Mouse (Mus musculus) liver, embryonic 12.5 days (tissue): ENCODE results near the gene Pip4k2c. TPM values are rescaled to one million over a fixed set of nuclear protein-coding genes. Genes with fewer than 3 reads are reported as not detected.

ENCODE experiments used
- ATAC-seq: fragments of 200-750 bp; cut with Nextera tagmentation; 2 replicates; pipeline ENCODE4 v1.8.0; 2017; ENCODE audit warnings: moderate number of reproducible peaks, mild to moderate bottlenecking, moderate library complexity
- H3K27ac ChIP-seq: fragments of 300-500 bp; sonication (generic); 2 replicates; pipeline ENCODE4 v1.5.1; 2016; ENCODE audit warnings: mild to moderate bottlenecking
- H3K27me3 ChIP-seq: fragments of 300-500 bp; sonication (generic); replicated peaks from 2 replicates; pipeline ENCODE4 v1.6.1; 2016; ENCODE audit warnings: mild to moderate bottlenecking, moderate library complexity
- H3K36me3 ChIP-seq: fragments of 300-500 bp; sonication (generic); 2 replicates; pipeline ENCODE4 v1.6.1; 2016; ENCODE audit warnings: mild to moderate bottlenecking, moderate library complexity
- H3K4me1 ChIP-seq: fragments of 300-500 bp; sonication (generic); 2 replicates; pipeline ENCODE4 v1.6.1; 2016
- H3K4me2 ChIP-seq: fragments of 300-500 bp; sonication (generic); 2 replicates; pipeline ENCODE4 v1.6.1; 2016; ENCODE audit warnings: mild to moderate bottlenecking, moderate library complexity
- H3K4me3 ChIP-seq: fragments of 300-500 bp; sonication (generic); 2 replicates; pipeline ENCODE4 v1.5.1; 2016; ENCODE audit warnings: mild to moderate bottlenecking, moderate library complexity
- H3K9ac ChIP-seq: fragments of 300-500 bp; sonication (generic); 2 replicates; pipeline ENCODE4 v1.6.1; 2016; ENCODE audit warnings: mild to moderate bottlenecking, moderate library complexity
- H3K9me3 ChIP-seq: fragments of 300-500 bp; sonication (generic); replicated peaks from 2 replicates; pipeline ENCODE4 v1.6.1; 2016; ENCODE audit warnings: mild to moderate bottlenecking, moderate library complexity
- WGBS: fragments of 180-500 bp; shearing (Covaris S2); methylation state at CpG from one replicate; pipeline ENCODE4 v1.1.7; 2016; ENCODE audit not compliant: insufficient replicate concordance; 5-methylcytosine and 5-hydroxymethylcytosine counted together
- polyA plus RNA-seq: library from polyadenylated mRNA; unstranded; fragments of >200 nt; fragmentation: Nextera tagmentation; extraction: Ambion mirVana; gene quantifications from 2 replicates; pipeline ENCODE4 v1.2.1, GENCODE M21; 2016

Gene Pip4k2c
- polyA plus RNA-seq, 1 experiment from 2014 or later, result 44.7 TPM

DNA sequence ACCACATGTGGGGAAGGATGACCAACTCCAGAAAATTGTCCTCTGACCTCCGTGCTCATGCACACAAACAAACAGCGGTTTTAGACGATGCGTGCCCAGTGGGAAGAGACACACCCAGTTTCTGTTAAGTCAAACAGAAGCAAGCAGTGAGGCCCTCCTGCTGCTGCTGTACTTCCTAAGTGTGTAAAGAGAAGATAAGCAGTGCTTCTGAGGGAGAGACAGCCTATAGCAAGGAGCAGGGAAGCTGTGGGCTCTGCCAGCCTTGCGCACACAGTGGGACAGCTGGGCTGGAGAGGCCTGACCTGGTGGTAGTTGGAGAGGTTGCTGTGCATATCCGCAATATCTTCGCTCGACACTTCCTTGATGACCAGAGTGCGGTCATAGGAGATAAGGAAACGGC lies 6.0 kb downstream of the Pip4k2c start:
- ATAC-seq, result peak; percentile 93
- Histone ChIP-seq H3K9ac (peak overlapping the region; percentile 72), H3K36me3 (peaks cover 93% of the 10 kb centered on the region), H3K27ac (peak overlapping the region; percentile 99), H3K27me3 (no peaks in the 10 kb centered on the region), H3K9me3 (no peaks in the 10 kb centered on the region), H3K4me2 (peak overlapping the region; percentile 71), H3K4me1 (peaks cover 91% of the 10 kb centered on the region), H3K4me3 (peak overlapping the region; percentile 43)
- 15% methylated on average over 10 of the region's 10 CpGs for WGBS

DNA sequence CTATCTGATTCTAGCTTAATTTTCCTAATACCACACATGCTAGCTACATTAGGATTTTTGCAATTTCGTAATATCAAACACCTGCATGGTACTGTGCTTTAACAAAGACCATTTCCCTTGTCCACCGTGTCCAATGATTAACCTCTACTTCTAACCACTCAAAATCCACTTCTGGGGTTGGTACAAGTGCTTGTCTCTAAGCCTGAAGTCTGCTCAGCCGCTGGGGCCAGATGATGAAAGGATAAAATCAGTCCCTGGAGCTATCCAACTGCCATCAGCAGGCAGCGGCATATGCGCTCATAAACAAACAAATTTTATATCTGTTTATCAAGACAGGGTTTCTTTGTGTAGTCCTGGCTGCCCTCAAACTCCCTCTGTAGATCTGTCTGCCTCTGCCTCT lies 6.8 kb downstream of the Pip4k2c start:
- WGBS, result 32% methylated on average over 5 of the region's 5 CpGs
- Histone ChIP-seq H3K36me3 (peaks cover 98% of the 10 kb centered on the region), H3K4me1 (peaks cover 90% of the 10 kb centered on the region), H3K9me3 (no peaks in the 10 kb centered on the region), H3K9ac (peak overlapping the region; percentile 72), H3K4me3 (peak overlapping the region; percentile 43), H3K27ac (peak overlapping the region; percentile 99), H3K27me3 (no peaks in the 10 kb centered on the region), H3K4me2 (peak overlapping the region; percentile 71)
- peak; percentile 5 for ATAC-seq

DNA sequence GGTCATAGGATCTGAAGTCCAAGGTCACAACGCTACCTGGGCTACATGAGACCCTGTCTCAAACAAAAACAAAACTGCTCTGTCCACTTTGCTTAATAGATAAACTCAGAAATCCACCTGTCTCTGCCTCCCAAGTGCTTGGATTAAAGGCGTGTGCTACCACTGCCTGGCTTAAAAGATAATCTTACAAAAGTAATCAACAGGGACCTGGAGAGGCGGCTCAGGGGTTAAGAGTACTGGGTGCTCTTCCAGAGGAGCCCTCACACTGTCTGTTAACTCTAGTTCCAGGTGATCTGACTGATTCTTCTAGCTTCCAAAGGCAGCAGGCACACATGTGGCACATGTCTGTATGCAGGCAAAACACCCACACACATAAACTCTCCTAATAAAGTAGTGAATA lies 8.3 kb downstream of the Pip4k2c start:
- H3K4me3 ChIP-seq, result peak overlapping the region; percentile 24

DNA sequence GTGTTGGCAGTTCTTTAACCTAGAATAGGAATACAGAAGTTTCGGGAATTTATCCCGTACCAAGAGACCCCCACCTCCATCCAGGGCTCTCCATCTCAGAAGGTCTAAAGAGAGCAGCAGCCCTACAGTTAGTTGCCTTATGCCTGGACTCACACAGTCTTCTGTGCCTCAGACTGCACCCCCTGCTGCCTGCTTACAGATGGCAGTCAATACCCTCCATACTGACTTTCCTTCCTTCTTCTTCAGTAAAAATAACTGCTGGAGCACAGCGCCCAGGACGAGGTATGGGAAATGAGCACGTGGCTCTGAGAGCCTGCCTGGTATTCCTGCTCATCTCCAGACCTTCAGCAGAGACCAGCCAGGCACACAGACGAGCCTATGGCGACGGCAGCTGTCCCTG lies 11.1 kb downstream of the Pip4k2c start:
- no peak overlapping the region for H3K4me2 ChIP-seq
- H3K4me3 ChIP-seq, result no peak overlapping the region
- H3K9ac ChIP-seq, result no peak overlapping the region
- ATAC-seq, result no peak
- no peaks in the 10 kb centered on the region for H3K27me3 ChIP-seq
- H3K9me3 ChIP-seq, result no peaks in the 10 kb centered on the region
- peaks cover 76% of the 10 kb centered on the region for H3K4me1 ChIP-seq
- peak overlapping the region; percentile 62; the same call in 1 of the 2 replicates for H3K27ac ChIP-seq
- H3K36me3 ChIP-seq, result peaks cover 82% of the 10 kb centered on the region
- 76% methylated on average over 8 of the region's 8 CpGs for WGBS

More for the DNA sequence above, 8.3 kb downstream of the Pip4k2c start:
- peak overlapping the region; percentile 71 for H3K4me2 ChIP-seq
- no peaks in the 10 kb centered on the region for H3K27me3 ChIP-seq
- H3K4me1 ChIP-seq, result peaks cover 85% of the 10 kb centered on the region
- 34% methylated on average over 3 of the region's 3 CpGs for WGBS
- peak overlapping the region; percentile 99 for H3K27ac ChIP-seq
- peaks cover 99% of the 10 kb centered on the region for H3K36me3 ChIP-seq
- ATAC-seq, result peak; percentile 83
- peak overlapping the region; percentile 72 for H3K9ac ChIP-seq
- H3K9me3 ChIP-seq, result no peaks in the 10 kb centered on the region

DNA sequence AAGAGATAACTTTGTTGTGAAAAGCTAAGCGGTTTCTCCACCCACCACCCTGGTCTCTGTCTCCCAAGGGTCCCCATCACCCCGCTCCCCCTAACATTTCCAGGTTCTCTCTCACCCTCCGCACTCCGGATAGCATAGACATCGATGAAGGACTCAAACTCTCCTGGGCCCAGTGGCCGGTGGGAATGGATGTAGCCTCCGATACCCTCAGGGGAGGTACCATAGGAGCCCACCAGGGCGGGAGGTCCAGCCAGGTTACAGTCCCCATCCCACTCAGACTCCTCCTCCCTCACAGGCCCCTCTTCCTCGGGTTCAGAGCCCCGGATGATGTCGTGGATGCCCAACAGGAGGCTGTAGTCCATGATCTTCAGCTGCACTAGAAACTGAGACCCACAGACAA lies 11.9 kb downstream of the Pip4k2c start:
- WGBS, result 88% methylated on average over 11 of the region's 11 CpGs
- no peak overlapping the region for H3K4me2 ChIP-seq
- ATAC-seq, result no peak
- no peaks in the 10 kb centered on the region for H3K27me3 ChIP-seq
- peaks cover 74% of the 10 kb centered on the region for H3K36me3 ChIP-seq
- H3K4me1 ChIP-seq, result peaks cover 74% of the 10 kb centered on the region
- peak overlapping the region; percentile 62; the same call in 1 of the 2 replicates for H3K27ac ChIP-seq
- peak overlapping the region; percentile 42; the same call in 1 of the 2 replicates for H3K9ac ChIP-seq
- no peak overlapping the region for H3K4me3 ChIP-seq
- H3K9me3 ChIP-seq, result no peaks in the 10 kb centered on the region

DNA sequence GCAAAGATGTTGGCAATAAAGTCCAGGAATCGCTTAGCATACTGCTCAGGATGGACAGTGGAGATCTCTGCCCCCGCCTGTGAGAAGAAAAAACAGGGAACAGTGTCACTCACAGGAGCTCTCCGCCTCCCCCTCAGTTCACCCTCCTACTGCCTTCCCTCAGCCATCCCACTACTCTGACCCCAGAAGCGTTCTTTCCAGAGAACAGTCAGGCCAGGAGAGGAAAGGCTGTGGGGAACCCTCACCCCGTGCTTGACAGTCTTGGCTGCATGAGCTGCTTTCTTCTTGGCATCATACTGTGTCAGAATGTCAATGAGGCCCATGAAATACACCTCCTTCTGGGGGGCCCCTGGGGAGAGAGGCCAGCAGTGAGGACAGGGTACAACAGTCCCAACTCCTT lies 12.3 kb downstream of the Pip4k2c start:
- Histone ChIP-seq H3K9ac (peak overlapping the region; percentile 42; the same call in 1 of the 2 replicates), H3K4me2 (no peak overlapping the region), H3K4me3 (no peak overlapping the region), H3K27me3 (no peaks in the 10 kb centered on the region), H3K4me1 (peaks cover 74% of the 10 kb centered on the region), H3K36me3 (peaks cover 71% of the 10 kb centered on the region), H3K9me3 (no peaks in the 10 kb centered on the region), H3K27ac (peak overlapping the region; percentile 30)
- WGBS, result 80% methylated on average over 5 of the region's 5 CpGs
- no peak for ATAC-seq

GRCm38 (mm10) chr10:127198492-127198891 lies 12.9 kb downstream of the Pip4k2c start:
- H3K4me1 ChIP-seq, result peaks cover 72% of the 10 kb centered on the region
- H3K27me3 ChIP-seq, result no peaks in the 10 kb centered on the region
- no peak overlapping the region for H3K4me3 ChIP-seq
- 56% methylated on average over 2 of the region's 2 CpGs for WGBS
- H3K36me3 ChIP-seq, result peaks cover 65% of the 10 kb centered on the region
- H3K9ac ChIP-seq, result no peak overlapping the region
- no peaks in the 10 kb centered on the region for H3K9me3 ChIP-seq
- H3K27ac ChIP-seq, result peak overlapping the region; percentile 30
- ATAC-seq, result no peak
- no peak overlapping the region for H3K4me2 ChIP-seq

DNA sequence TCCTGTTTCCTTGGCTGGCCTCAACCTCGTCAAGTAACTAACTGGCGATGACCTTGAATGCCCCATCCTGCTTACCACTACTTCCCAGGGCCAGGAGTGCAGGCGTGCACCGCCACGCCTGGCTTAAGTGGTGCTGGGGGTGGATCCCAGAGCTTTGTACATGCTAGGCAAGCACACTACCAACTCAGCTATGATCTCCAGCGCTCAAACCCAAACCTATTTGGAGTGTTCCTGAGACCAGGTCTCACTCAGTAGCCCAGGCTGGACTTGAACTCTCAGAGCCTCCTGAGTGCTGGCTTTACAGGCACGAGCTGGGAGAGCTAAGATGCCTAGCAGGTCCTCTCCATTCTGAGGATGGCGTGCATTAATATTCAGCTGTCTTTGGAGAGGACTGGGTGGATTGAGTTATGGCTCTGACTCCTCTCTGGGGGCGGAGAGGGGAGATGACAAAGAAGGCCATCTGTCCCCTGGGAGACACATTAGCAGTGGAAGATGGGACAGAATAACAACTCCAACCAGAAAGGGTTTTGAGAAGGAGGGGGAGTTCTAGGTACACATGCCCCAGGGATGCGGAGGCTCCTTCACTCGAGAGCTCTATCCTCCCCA lies 13.8 kb downstream of the Pip4k2c start:
- ATAC-seq, result no peak
- no peak overlapping the region for H3K4me3 ChIP-seq
- peaks cover 62% of the 10 kb centered on the region for H3K36me3 ChIP-seq
- H3K27ac ChIP-seq, result peak overlapping the region; percentile 30; the same call in 1 of the 2 replicates
- no peak overlapping the region for H3K9ac ChIP-seq
- H3K4me2 ChIP-seq, result no peak overlapping the region
- WGBS, result 79% methylated on average over 11 of the region's 11 CpGs
- H3K9me3 ChIP-seq, result no peaks in the 10 kb centered on the region
- peaks cover 72% of the 10 kb centered on the region for H3K4me1 ChIP-seq
- no peaks in the 10 kb centered on the region for H3K27me3 ChIP-seq

GRCm38 (mm10) chr10:127197104-127197503 lies 14.3 kb downstream of the Pip4k2c start:
- peaks cover 59% of the 10 kb centered on the region for H3K36me3 ChIP-seq
- WGBS, result 80% methylated on average over 8 of the region's 8 CpGs
- H3K4me2 ChIP-seq, result no peak overlapping the region
- no peaks in the 10 kb centered on the region for H3K9me3 ChIP-seq
- no peak overlapping the region for H3K4me3 ChIP-seq
- H3K4me1 ChIP-seq, result peaks cover 72% of the 10 kb centered on the region
- no peaks in the 10 kb centered on the region for H3K27me3 ChIP-seq
- H3K9ac ChIP-seq, result no peak overlapping the region
- ATAC-seq, result no peak
- 0 out of 2 replicates have a peak overlapping the region, but pooled peaks have one; percentile 30 for H3K27ac ChIP-seq

DNA sequence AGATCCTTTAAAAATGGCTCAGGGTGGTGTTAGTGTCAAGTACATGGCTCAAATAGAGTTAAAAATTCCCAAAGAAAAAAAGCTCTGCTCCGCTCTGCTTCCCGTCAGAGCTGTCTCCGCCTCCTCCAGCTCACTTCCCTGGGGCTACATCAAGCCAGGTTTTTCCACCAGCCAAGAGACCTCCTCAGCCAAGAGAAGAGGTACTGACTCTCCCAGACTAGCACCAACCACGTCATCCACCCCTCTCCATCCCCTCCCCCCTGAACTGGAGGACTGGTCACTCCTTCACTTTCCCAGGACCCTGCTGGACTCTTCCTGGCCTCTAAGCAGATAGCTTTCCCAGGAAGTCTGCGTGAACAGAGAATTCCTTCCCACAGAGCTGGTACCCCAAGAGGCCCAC lies 15.0 kb downstream of the Pip4k2c start:
- H3K4me3 ChIP-seq, result peak overlapping the region; percentile 80
- H3K4me1 ChIP-seq, result peaks cover 74% of the 10 kb centered on the region
- WGBS, result 61% methylated on average over 5 of the region's 5 CpGs
- H3K9ac ChIP-seq, result peak overlapping the region; percentile 94
- peaks cover 52% of the 10 kb centered on the region for H3K36me3 ChIP-seq
- ATAC-seq, result no peak
- H3K9me3 ChIP-seq, result no peaks in the 10 kb centered on the region
- H3K27me3 ChIP-seq, result no peaks in the 10 kb centered on the region
- H3K27ac ChIP-seq, result peak overlapping the region; percentile 90
- H3K4me2 ChIP-seq, result peak overlapping the region; percentile 80

DNA sequence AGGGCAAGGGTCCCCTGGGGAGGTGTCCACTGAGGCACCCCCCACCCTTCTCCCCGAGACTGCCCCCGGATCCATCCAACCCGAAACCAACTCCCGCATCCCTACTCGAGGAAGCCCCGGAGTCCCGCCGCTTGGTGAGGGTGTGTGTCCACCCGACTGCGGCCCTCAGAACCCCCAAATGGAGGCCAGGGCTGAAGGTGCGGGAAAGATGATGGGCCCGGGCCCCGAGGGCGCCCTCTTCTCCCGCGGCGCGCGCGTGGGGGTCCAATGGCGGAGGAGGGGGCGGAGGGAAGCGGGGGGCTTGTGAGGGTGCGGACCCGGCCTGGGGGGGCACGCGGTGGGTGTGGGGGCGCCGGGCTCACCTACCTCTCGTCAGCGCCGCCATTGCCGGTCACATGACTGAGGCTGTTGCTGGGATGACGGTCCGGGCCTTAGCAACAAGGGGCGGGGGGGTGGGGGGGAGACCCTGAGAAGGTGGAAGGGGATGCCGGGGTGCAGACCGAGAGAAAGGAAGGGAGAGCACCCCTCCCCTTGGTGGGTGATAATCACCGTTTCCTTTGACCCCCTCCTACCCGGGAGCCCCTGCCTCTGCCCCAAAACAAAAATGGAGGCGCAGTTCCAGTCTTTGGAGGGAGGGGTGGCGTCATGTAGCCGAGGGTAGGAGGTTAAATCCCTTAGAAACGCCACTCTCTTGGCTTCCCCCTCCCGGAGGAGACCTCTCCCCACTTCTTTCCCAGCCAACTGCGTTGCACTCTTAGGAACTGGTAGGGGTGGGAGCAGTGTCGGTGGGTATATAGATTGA lies 15.9 kb downstream of the Pip4k2c start, which contains the start of gene Dtx3:
Gene Dtx3 (minus strand): TSS at position 401 of the 802 bp plus-strand sequence.
- WGBS, result under 1% methylated on average over 42 of the region's 47 CpGs
- peak within 1 kb of the TSS; percentile 90 for H3K27ac ChIP-seq
- H3K9me3 ChIP-seq, result no peaks in the 10 kb centered on the region
- H3K4me3 ChIP-seq, result peak within 1 kb of the TSS; percentile 80
- H3K4me1 ChIP-seq, result peaks cover 77% of the 10 kb centered on the region
- ATAC-seq, result peak; percentile 36
- peak within 1 kb of the TSS; percentile 80 for H3K4me2 ChIP-seq
- no peaks in the 10 kb centered on the region for H3K27me3 ChIP-seq
- H3K36me3 ChIP-seq, result peaks cover 43% of the 10 kb centered on the region
- H3K9ac ChIP-seq, result peak within 1 kb of the TSS; percentile 94
